Mouse (Mus musculus) testis, postnatal 14 days (tissue): Measurements from ENCODE around the gene Rad51c.
"Not testable (repeated sequence)": the region's sequence is repeated elsewhere in the genome, so short reads cannot be mapped to it uniquely, and the experiment has no call there.

Experiments
- DNase-seq: peaks from one replicate; pipeline ENCODE4 v3.0.0; 2021; ENCODE audit warnings: low spot score

Rad51c gene

GRCm38 (mm10) chr11:87432447-87432846 is 27.7 kb upstream of the Rad51c start:
- DNase-seq: no peak

- not testable (repeated sequence) for DNase-seq
Measured at GRCm38 (mm10) chr11:87431813-87432212, 27.1 kb upstream of the Rad51c start.

GRCm38 (mm10) chr11:87430374-87430773 is 25.6 kb upstream of the Rad51c start:
- no peak for DNase-seq

DNA sequence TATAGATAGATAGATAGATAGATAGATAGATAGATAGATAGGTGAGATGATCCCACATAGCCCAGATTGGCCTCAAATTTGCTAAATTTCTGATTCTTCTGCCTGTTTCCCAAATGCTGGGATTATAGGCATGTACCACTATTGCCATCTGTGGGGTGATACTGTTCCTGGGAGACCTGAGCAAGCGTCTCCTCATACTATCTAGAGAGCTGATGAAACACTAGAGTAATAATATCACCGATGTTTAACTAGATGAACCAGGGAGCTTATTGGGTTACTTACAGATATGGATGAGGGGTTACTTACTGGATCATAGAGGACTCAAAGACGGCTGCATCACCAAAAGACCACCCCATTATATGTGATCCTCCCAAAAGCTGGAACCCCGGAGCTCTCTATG is 24.6 kb upstream of the Rad51c start:
- no peak for DNase-seq

DNA sequence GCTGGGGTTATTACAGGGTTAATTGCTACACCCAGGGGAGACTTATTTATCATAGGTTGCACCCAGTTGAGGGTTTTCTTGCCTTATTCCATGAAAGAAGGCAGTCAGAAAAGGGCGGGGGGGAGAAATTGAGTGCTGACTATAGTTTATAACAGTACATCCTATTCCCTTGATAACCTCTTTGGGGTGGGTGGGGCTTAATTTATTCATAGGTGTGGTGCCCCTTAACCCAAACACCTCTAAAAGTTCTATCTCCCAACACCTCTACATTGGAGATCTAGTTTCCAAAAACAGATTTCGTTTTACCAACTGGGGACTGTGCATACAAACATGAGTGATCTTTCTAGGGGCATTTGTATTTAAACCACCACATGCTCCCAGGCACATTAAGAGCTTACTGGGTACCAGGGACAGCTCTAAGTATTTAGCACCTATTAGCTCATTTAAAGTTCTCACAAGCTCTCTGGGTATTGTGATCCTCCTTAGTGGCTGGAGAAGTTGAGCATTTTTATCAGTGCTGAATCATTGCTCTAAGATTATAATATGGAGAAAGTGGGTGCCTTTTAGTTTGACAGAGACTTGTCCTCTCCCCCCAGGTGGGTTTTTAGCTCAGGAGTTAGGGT is 23.4 kb upstream of the Rad51c start:
- DNase-seq: no peak

GRCm38 (mm10) chr11:87427273-87428050 is 22.7 kb upstream of the Rad51c start:
- DNase-seq: no peak

DNA sequence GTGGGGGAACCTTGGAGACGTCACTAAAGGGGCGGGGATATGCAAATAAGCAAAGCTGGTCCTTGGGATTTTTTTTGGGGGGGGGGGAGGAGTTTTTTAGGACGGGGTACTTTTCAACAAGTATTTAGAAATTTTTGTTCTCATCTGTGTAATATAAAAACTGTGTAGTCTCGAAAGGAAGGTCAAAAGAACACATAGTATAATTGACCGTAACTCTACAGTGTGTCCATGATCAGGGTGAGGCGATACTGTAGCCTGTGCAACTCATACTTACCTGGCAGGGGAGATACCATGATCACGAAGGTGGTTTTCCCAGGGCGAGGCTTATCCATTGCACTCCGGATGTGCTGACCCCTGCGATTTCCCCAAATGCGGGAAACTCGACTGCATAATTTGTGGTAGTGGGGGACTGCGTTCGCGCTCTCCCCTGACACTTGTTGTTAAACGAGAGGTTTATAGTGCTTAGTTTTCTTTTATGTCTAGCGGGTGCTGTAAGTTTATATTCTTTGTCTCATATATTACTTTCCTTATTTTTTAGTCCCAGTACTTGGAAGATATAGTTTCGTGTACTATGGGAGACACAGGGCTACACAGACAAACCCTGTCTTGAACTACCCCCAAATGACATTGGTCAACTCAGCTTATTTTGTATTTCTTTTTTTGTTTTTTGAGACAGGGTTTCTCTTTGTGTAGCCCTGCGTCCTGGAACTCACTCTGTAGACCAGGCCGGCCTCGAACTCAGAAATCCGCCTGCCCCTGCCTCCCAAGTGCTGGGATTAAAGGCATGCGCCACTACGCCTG is 21.9 kb upstream of the Rad51c start:
- DNase-seq: peak; percentile 83

DNA sequence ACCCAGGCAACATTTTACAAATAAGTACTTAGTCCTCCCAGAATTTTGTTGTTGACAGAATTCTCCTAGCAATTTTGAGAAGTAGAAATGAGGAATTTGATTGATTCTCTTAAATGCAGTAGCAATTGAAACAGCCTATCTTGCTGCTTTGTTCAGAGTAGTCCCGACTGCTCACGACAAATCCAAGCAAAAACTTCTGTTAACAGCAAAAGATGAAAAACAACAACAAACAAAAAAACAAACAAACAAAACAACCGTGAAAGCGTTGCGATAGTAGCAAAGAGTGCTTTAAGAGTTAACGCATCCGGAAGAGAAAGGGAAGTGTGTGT is 21.3 kb upstream of the Rad51c start:
- DNase-seq: no peak

DNA sequence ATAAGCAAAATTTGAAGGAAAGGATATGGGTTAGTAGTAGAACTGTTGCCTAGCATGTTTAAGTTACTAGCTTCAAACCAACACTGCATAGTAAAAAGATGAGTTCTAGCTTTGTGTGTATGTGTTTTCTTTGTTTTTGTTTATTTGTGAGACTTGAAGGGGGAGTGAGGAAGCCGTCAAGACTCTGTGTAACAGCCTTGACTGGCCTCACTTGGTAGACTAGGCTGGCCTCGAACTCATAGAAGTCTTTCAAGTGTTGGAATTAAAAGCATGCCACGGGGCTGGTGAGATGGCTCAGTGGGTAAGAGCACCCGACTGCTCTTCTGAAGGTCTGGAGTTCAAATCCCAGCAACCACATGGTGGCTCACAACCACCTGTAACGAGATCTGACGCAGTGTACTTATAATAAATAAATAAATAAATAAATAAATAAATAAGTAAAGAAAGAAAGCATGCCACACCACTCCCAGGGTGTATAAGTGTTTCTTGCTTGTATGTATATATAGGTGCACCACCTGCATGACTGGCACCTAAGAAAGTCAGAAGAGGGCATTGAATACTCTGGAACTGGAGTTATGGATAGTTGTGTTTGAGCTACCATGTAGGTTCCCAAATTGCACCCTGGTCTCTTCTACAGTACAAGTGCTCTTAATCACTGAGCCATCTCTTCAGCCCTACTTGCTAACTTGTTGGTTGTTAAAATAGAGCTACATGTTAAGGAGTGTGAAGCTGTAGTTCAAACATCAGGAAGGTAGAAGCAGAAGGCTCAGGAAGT is 19.0 kb upstream of the Rad51c start:
- DNase-seq: no peak

- peak; percentile 85 for DNase-seq
Measured at GRCm38 (mm10) chr11:87422511-87423340, 18.0 kb upstream of the Rad51c start.

DNA sequence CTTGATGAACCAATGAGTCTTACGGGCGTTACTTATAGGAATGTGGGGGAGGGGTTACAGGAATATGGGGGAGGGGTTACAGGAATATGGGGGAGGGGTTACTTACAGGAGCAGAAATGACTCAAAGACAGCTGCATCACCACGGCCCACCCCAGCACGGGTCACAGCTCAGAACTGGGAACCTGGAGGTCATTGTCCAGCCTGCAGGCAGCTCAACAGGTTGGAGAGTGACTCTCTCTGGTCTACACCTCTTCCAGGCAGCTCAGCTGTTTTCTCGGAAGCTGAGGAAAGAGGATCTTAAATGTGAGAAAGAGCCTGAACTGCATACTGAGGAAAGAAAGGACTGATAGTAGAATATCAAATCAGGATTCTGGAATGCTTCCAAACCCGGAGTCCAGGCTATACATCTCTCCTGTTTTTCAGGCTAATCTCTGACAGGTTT is 17.0 kb upstream of the Rad51c start:
- DNase-seq: no peak

GRCm38 (mm10) chr11:87420861-87421260 is 16.1 kb upstream of the Rad51c start:
- DNase-seq: no peak

- no peak for DNase-seq
Measured at GRCm38 (mm10) chr11:87416120-87416519, 11.4 kb upstream of the Rad51c start.

DNA sequence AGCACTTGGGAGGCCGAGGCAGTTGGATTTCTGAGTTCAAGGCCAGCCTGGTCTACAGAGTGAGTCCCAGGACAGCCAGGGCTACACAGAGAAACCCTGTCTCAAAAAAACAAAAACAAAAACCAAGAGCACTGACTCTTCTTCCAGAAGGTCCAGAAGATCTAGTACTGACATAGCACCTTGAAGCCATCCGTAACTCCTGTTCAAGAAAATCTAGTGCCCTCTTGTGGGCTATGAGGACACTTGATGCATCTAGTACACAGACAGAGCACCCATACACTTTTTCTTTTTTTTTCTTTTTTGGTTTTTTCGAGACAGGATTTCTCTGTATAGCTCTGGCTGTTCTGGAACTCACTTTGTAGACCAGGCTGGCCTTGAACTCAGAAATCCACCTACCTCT is 8.7 kb upstream of the Rad51c start:
- DNase-seq: not testable (repeated sequence)

GRCm38 (mm10) chr11:87404111-87404853 is 472 bp downstream of the Rad51c start:
- DNase-seq: peak; percentile 96

GRCm38 (mm10) chr11:87398402-87398801 is 6.4 kb downstream of the Rad51c start:
- DNase-seq: no peak

- DNase-seq: no peak
Measured at GRCm38 (mm10) chr11:87393855-87394254, 10.9 kb downstream of the Rad51c start.

DNA sequence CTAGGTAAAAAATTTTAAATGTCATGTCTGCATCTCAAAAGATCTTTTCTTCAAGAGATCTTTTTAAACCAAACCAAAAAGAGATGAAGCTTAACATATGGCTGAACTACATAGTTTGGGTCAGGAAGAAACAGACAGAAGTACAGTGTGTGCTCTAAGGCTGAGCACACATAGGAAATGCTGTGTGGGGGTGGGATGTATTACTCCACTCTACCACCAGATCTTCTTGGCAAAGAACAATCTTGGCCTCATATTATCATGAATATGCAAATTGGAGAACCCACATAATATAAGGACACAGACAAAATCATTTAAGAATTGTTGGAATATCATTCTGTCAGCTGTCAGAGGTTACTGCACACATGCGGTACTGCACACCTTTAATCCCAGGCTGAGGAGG is 19.1 kb downstream of the Rad51c start:
- no peak for DNase-seq

DNA sequence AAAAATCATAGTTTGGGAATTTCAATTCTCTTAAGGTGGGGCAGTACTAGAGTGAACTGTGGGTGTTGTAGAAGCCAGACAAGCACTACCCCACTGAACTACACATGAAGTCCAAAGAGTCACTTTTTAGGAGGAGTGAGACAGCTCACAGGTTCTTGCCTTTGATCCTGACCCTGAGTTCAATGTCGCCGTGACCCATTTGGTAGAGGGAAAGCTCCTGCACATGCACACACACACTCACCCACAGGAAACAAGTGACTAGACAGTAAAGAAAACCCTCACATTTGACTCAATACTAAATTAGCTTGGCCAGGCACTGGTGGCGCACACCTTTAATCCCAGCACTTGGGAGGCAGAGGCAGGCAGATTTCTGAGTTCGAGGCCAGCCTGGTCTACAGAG is 20.2 kb downstream of the Rad51c start:
- no peak for DNase-seq

DNA sequence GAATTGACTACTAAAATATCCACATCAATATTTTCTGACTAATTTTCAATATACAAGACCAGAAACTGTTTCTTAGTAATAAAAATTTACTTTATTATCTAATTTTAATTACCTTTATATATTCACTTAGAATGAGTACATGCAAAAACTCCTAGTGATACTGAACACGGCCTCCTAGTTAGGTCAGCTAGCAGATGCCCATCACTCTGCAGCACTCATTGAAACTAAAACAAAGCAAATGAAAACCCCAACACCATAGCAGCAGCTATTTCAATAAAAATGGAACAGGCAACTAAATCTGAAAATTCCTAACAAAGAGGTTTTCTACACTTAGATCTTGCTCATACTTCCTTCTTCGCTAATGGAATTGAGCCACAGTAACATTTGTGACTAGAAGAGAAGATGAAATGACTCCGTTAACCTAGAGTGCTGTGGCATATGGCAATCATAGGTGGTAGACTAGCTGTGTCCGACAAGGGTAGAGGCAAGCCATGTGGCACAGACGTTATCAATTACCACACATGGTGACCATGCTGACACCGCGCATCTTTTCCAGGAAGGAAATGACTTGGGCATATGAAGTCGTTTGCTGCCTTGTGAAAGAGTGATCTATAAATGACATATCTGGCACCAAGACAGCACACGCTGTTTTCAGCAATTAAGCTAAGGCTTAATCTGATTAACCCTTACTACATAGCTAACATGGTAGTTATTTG is 36.7 kb downstream of the Rad51c start:
- DNase-seq: no peak
